Mouse (Mus musculus) heart, embryonic 10.5 days (tissue): ENCODE measurements at regions not wholly inside any gene's neighbourhood (a gene's known extent, or its start where the extent isn't known, plus 50 kb on each side); places are given as distances from the start of the nearest gene placed in this dataset.

Source experiments
- DNase-seq: peaks from one replicate; pipeline ENCODE4 v3.0.0-alpha.2; 2017; ENCODE audit warnings: low spot score
- H3K27ac ChIP-seq: fragments of 300-500 bp; sonication (generic); 2 replicates; pipeline ENCODE4 v1.5.1; 2016; ENCODE audit warnings: mild to moderate bottlenecking
- H3K27me3 ChIP-seq: fragments of 300-500 bp; sonication (generic); 2 replicates; pipeline ENCODE4 v1.6.1; 2016; ENCODE audit warnings: mild to moderate bottlenecking; ENCODE audit not compliant: poor library complexity, insufficient read depth, severe bottlenecking
- H3K36me3 ChIP-seq: fragments of 300-500 bp; sonication (generic); 2 replicates; pipeline ENCODE4 v1.6.1; 2016; ENCODE audit warnings: mild to moderate bottlenecking, moderate library complexity
- H3K4me1 ChIP-seq: fragments of 300-500 bp; sonication (generic); 2 replicates; pipeline ENCODE4 v1.6.1; 2016; ENCODE audit warnings: mild to moderate bottlenecking
- H3K4me3 ChIP-seq: fragments of 300-500 bp; sonication (generic); 2 replicates; pipeline ENCODE4 v1.5.1; 2016; ENCODE audit warnings: mild to moderate bottlenecking, moderate library complexity
- H3K9me3 ChIP-seq: fragments of 300-500 bp; sonication (generic); 2 replicates; pipeline ENCODE4 v1.6.1; 2016; ENCODE audit warnings: mild to moderate bottlenecking, moderate library complexity
- WGBS: fragments of 180-500 bp; shearing (Covaris S2); methylation state at CpG from one replicate; pipeline ENCODE4 v1.1.7; 2016; 5-methylcytosine and 5-hydroxymethylcytosine counted together

- Histone ChIP-seq H3K4me1 (0 out of 2 replicates have a peak, but pooled peaks cover 5% of the 10 kb centered on the region), H3K4me3 (no peak overlapping the region), H3K9me3 (no peaks in the 10 kb centered on the region), H3K27ac (no peak overlapping the region), H3K36me3 (no peaks in the 10 kb centered on the region), H3K27me3 (no peaks in the 10 kb centered on the region)
- no peak for DNase-seq
- WGBS: 68% methylated on average over 9 of the region's 9 CpGs
Measured at GRCm38 (mm10) chr4:95377222-95378134, 179.8 kb upstream of the Fggy start.

DNA sequence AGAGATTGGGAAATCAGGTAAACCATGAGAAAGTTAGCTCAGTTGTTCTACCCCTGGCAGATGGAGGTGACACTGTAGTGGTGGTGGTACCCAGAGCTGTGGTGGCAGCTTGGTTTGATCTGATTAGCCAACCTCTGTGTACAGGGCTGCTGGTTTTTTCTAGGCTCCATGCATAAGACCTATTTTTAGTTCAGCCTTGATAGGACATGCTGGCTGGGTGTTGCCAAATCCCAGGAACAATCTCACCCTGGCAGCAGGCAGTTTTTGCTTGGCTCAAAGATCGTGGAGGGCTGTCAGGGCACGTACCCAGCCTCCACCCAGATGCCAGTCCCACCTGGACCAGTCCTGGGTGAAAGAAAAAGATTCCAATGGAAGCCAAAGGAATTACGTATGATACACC lies 178.7 kb upstream of the Fggy start:
- Histone ChIP-seq H3K9me3 (no peaks in the 10 kb centered on the region), H3K27ac (no peak overlapping the region), H3K4me1 (0 out of 2 replicates have a peak, but pooled peaks cover 5% of the 10 kb centered on the region), H3K4me3 (no peak overlapping the region), H3K36me3 (no peaks in the 10 kb centered on the region), H3K27me3 (no peaks in the 10 kb centered on the region)
- WGBS: 75% methylated on average over 3 of the region's 3 CpGs
- DNase-seq: no peak

DNA sequence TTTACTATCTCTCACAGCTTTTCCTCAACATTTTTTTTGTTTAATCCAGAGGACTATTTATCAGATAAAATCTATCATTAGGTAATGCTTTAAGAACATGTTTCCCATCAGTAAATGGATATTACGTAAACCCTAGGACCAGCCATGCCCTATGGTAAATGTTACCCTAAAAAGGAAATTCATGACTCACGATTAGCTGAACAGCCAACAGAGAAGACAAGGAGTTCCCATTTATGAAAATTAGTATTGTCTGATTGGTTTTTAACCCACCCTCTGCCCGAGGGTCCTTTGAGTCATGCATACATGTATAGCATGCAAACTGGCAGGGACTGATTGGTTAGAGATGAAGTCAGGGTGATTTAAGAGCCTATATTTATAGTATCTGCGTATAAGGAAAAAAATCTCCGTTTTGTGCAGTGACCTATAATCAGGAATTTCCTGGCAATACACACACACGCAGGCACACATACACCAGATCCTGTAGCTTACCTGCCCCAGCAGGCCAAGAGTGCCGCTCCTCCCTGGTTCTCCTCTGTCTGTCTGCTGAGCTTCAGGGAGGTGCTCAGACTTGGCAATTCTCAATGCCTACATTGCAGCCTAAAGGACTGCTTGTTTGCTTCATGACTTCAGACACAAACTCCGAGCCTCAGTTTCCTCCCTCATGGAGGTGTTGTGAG lies 174.0 kb upstream of the Fggy start:
- H3K36me3 ChIP-seq: no peaks in the 10 kb centered on the region
- 81% methylated on average over 8 of the region's 8 CpGs for WGBS
- H3K9me3 ChIP-seq: no peaks in the 10 kb centered on the region

DNA sequence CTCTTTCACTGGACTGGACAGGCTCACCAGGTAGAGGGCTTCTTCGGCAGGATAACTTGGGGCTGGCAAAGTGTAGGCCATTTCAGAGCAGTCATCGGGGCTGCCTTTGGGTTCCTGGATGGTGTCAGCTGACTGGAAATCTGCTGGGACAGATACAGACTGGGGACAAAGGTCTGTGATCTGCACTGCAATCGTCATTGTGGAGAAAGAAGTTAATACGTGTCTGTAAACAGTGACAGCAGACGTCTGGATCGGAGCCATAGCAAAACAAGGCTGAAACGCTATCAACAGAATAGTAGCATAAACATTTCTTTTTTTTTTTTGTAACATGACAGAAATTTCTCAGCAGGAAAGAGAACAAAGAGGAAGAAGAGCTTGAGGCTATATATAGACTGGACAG lies 171.8 kb upstream of the Fggy start:
- no peaks in the 10 kb centered on the region for H3K36me3 ChIP-seq
- no peak for DNase-seq
- peak overlapping the region; percentile 67 for H3K27ac ChIP-seq
- peaks cover 22% of the 10 kb centered on the region for H3K4me1 ChIP-seq
- 14% methylated on average over 7 of the region's 7 CpGs for WGBS
- H3K27me3 ChIP-seq: no peaks in the 10 kb centered on the region
- no peaks in the 10 kb centered on the region for H3K9me3 ChIP-seq
- H3K4me3 ChIP-seq: no peak overlapping the region

More for the DNA sequence above, 174.0 kb upstream of the Fggy start:
- H3K27ac ChIP-seq: no peak overlapping the region
- DNase-seq: no peak
- peaks cover 23% of the 10 kb centered on the region for H3K4me1 ChIP-seq
- no peak overlapping the region for H3K4me3 ChIP-seq
- H3K27me3 ChIP-seq: no peaks in the 10 kb centered on the region

- H3K9me3 ChIP-seq: no peaks in the 10 kb centered on the region
- peaks cover 22% of the 10 kb centered on the region for H3K4me1 ChIP-seq
- no peaks in the 10 kb centered on the region for H3K27me3 ChIP-seq
- no peak for DNase-seq
- no peaks in the 10 kb centered on the region for H3K36me3 ChIP-seq
- 0 out of 2 replicates have a peak overlapping the region, but pooled peaks have one; percentile 67 for H3K27ac ChIP-seq
- 22% methylated on average over 2 of the region's 2 CpGs for WGBS
- H3K4me3 ChIP-seq: no peak overlapping the region
Measured at GRCm38 (mm10) chr4:95386021-95386420, 171.3 kb upstream of the Fggy start.

DNA sequence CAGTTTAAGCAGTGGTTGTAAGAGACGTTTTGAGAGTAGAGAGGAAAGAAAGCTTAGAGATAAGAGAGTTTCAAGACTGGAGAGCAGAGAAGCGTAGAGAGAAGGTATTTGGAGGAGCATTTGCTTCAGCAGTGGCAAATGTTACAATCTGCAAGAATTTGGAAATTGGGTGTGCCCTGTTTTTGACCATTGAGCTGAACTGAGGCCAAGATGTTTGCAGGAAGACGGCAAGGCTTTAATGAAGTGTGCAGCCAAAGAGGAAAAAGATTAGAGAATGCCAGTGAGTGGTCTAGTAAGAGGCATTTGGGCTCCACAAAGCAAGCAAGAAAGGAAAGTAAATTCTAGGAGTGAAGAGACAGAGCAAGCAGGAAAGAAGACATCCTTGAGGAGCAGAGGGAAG lies 168.8 kb upstream of the Fggy start:
- H3K4me1 ChIP-seq: peaks cover 22% of the 10 kb centered on the region
- DNase-seq: no peak
- H3K27me3 ChIP-seq: no peaks in the 10 kb centered on the region
- no peaks in the 10 kb centered on the region for H3K9me3 ChIP-seq
- H3K27ac ChIP-seq: no peak overlapping the region
- no peaks in the 10 kb centered on the region for H3K36me3 ChIP-seq
- no peak overlapping the region for H3K4me3 ChIP-seq
- WGBS: 34% methylated on average over 3 of the region's 3 CpGs

DNA sequence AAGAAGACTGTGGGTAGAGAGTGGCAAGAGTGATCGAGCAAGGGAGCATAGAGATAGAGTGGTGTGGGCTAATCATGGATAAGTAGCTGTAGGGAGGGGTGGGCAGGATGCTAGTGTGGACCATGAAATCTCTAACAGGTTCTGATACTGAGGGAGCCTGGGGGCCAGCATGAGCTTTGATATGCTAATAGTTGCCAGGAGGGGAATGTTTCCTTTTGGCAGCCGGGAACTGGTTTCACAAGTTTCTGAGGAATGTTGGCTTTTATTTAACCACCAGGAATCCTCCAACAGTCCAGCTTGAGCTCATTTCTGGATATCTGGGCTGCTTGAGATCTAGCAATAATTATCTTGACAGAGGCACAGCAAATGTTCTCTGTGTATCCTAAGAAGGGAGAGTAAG lies 167.7 kb upstream of the Fggy start:
- no peaks in the 10 kb centered on the region for H3K36me3 ChIP-seq
- H3K4me3 ChIP-seq: no peak overlapping the region
- no peak for DNase-seq
- WGBS: 29% methylated on average over 2 of the region's 2 CpGs
- H3K9me3 ChIP-seq: no peaks in the 10 kb centered on the region
- peaks cover 22% of the 10 kb centered on the region for H3K4me1 ChIP-seq
- H3K27me3 ChIP-seq: no peaks in the 10 kb centered on the region
- no peak overlapping the region for H3K27ac ChIP-seq

GRCm38 (mm10) chr4:95390549-95390948 lies 166.8 kb upstream of the Fggy start:
- Histone ChIP-seq H3K4me1 (peaks cover 16% of the 10 kb centered on the region), H3K9me3 (no peaks in the 10 kb centered on the region), H3K36me3 (no peaks in the 10 kb centered on the region), H3K27ac (no peak overlapping the region), H3K4me3 (no peak overlapping the region), H3K27me3 (no peaks in the 10 kb centered on the region)
- no peak for DNase-seq

- no peak for DNase-seq
- no peaks in the 10 kb centered on the region for H3K9me3 ChIP-seq
- no peaks in the 10 kb centered on the region for H3K27me3 ChIP-seq
- H3K4me3 ChIP-seq: no peak overlapping the region
- WGBS: 58% methylated on average over 3 of the region's 3 CpGs
- H3K27ac ChIP-seq: no peak overlapping the region
- H3K4me1 ChIP-seq: peaks cover 6% of the 10 kb centered on the region; the same call in 1 of the 2 replicates
- H3K36me3 ChIP-seq: no peaks in the 10 kb centered on the region
Measured at GRCm38 (mm10) chr4:95395746-95396145, 161.6 kb upstream of the Fggy start.

DNA sequence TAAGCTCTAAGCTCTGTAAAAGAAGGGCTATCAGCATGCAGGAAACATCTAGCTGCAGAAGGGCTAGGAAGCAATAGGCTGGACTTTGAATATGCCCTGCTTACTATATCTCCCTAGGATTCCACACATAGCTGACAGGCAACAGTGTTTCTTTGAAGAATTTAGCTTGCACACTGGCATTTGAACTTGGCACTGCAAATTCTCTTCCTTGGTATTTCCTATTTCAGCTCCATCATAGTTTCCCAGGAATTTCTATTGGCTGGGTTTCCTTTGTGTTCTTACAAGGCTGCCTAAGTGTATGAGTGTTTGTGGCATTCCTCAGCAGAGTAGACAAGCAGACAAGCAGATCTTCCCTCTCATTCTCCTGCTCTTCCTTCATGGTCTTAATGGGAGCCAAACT lies 159.0 kb upstream of the Fggy start:
- DNase-seq: no peak
- H3K4me3 ChIP-seq: no peak overlapping the region
- H3K4me1 ChIP-seq: peaks cover 6% of the 10 kb centered on the region; the same call in 1 of the 2 replicates
- H3K36me3 ChIP-seq: no peaks in the 10 kb centered on the region
- no peaks in the 10 kb centered on the region for H3K9me3 ChIP-seq
- H3K27ac ChIP-seq: 0 out of 2 replicates have a peak overlapping the region, but pooled peaks have one; percentile 0
- H3K27me3 ChIP-seq: no peaks in the 10 kb centered on the region

DNA sequence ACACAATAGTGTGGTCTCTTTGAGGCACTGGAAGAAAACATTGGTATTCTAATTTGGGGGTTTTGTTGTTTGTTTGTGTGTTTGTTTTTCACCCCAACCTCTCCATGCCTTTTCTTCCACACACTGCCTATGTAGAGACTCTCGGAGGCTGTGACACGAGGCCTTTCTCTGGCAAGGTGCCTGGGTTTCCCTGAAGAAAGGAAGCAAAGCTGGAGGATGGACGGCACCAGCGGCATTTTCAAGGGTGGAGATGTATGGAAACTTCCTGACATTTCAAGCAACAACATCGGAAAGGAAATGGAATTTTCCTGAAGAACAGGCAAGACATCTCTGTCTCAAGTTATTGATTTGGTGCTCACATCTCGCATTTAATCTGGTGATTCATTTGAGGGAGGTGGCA lies 155.0 kb upstream of the Fggy start:
- WGBS: 72% methylated on average over 6 of the region's 6 CpGs
- Histone ChIP-seq H3K4me3 (no peak overlapping the region), H3K27ac (no peak overlapping the region), H3K4me1 (0 out of 2 replicates have a peak, but pooled peaks cover 6% of the 10 kb centered on the region), H3K27me3 (no peaks in the 10 kb centered on the region), H3K36me3 (no peaks in the 10 kb centered on the region), H3K9me3 (no peaks in the 10 kb centered on the region)
- DNase-seq: no peak

GRCm38 (mm10) chr4:95417075-95417474 lies 140.2 kb upstream of the Fggy start:
- H3K36me3 ChIP-seq: no peaks in the 10 kb centered on the region
- no peak overlapping the region for H3K27ac ChIP-seq
- H3K9me3 ChIP-seq: no peaks in the 10 kb centered on the region
- H3K4me1 ChIP-seq: 0 out of 2 replicates have a peak, but pooled peaks cover 3% of the 10 kb centered on the region
- H3K4me3 ChIP-seq: no peak overlapping the region
- 31% methylated on average over 2 of the region's 2 CpGs for WGBS
- no peak for DNase-seq
- no peaks in the 10 kb centered on the region for H3K27me3 ChIP-seq

DNA sequence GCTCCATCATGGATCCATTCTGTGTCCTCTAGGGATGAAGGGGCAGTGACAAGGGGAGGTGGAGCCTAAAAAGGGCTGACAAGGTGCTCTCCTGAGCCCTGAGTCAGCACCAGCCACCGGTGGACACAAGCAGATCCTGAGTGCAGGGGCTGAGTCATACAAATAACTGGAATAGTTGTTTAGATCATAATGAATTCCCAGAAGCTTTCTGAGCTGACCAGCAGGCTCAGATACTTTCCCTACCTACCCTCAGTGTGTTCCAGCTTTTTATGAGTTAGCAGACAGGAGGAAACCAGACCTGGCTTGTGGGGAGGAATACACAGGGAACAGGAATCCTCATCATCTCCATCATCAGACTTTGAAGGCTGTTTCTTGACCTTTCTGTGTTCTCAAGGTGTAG lies 130.7 kb upstream of the Fggy start:
- Histone ChIP-seq H3K4me3 (no peak overlapping the region), H3K27me3 (no peaks in the 10 kb centered on the region), H3K36me3 (no peaks in the 10 kb centered on the region), H3K4me1 (no peaks in the 10 kb centered on the region), H3K9me3 (no peaks in the 10 kb centered on the region), H3K27ac (no peak overlapping the region)
- 42% methylated on average over 1 of the region's 1 CpGs for WGBS
- no peak for DNase-seq
